Mouse (Mus musculus) left cerebral cortex, adult 18-20 months (tissue): ENCODE results near the gene Fads6. TPM values are rescaled to one million over a fixed set of nuclear protein-coding genes. Genes with fewer than 3 reads are reported as not detected.

Experiments used
- DNase-seq, 2 experiments: peaks; one replicate each; pipeline ENCODE4 v3.0.0; 2021 to 2022; ENCODE audit warnings: low spot score in 2 of 2, mixed read lengths in 1 of 2
- total RNA-seq, 2 experiments: library from RNA; stranded (reverse); gene quantifications; 2 replicates each; pipeline ENCODE4 v1.2.3; 2021

Fads6 gene
- total RNA-seq, 2 experiments from 2014 or later = 14.6 to 15.5 TPM

DNA sequence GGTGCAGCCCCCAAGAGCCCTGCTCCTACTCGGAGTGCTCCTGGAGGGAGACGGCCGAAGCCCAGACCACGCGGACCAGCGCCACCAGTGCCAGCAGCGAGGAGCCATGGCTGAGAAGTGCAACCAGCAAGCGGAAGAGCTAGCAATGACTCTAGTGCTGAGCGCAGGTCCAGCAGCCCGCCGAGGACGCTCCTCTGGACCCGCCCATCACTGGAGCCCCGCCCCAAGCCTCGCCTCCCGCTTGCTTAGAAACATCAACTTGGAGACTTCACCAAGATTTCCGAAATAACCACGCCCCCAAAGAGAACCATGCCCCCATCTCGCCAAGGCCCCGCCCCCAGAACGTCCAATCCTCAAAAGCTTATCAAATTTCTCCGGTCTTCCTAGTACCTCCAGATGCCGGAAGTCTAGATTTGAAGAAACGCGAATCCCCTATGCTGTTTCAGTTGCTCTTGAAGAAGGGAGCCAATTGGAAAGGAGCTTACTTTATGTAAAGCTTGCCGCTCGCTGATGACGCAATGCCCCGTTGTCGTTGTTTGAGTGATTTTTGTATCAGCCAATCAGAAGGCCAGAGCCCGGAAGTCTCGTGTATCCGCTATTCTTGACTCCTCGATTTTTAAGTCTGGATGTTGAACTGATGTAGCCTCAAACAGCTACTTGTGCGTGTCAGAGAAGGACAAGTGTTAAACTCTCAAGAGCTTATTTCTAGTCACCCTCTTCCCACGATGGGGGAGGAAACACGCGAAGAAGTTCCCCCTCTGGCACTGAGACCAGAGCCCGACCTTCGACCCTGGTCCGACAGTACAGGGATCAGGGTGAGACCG lies 20.5 kb downstream of the Fads6 start, which contains the start of gene Fdxr:
Gene Fdxr, minus strand, starts transcription at position 271 of the 824 bp plus-strand sequence.
- peak; percentile 94 to 97 for DNase-seq

GRCm38 (mm10) chr11:115275954-115276353 lies 21.5 kb downstream of the Fads6 start:
- no peak for DNase-seq

DNA sequence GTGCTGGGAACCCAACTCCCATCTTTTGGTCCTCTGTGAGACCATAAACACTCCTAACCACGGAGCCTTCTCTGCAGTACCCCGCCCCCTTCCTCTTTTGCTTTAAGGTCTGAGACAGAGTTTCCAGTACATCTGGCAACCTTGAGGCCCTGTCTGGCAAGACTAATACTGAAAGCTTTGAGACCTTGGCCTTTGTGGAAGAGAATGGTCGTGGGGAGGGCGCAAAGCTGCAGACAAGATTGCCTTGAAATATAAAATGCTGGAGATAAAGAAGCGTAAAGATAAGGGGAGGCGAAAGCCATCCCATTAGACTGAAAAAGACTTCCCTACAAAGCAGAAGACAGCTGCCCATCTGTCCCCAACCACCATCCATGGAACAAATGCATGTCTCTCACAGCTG lies 22.0 kb downstream of the Fads6 start:
- no peak for DNase-seq

GRCm38 (mm10) chr11:115274771-115275170 lies 22.7 kb downstream of the Fads6 start:
- DNase-seq = no peak

DNA sequence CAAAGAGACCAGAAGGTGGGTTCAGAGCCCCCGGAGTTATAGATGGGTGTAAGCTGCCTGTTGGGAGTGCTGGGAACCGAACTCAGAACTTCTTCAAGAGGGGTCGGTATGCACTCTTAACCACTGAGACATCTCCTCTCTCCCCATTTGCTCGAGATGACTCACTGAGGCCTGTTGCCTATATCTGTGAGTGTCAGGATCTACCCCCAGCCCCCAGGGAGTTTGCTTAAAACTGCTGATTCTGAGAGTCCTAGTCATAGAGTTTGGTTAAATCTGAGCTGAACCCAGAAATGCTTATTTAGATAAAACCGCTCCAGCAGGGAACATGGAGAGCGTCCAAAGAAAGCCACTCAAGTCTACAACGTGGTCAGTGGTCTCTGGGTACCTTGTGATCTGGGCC lies 23.3 kb downstream of the Fads6 start:
- DNase-seq = no peak

GRCm38 (mm10) chr11:115273735-115274134 lies 23.7 kb downstream of the Fads6 start:
- no peak for DNase-seq

DNA sequence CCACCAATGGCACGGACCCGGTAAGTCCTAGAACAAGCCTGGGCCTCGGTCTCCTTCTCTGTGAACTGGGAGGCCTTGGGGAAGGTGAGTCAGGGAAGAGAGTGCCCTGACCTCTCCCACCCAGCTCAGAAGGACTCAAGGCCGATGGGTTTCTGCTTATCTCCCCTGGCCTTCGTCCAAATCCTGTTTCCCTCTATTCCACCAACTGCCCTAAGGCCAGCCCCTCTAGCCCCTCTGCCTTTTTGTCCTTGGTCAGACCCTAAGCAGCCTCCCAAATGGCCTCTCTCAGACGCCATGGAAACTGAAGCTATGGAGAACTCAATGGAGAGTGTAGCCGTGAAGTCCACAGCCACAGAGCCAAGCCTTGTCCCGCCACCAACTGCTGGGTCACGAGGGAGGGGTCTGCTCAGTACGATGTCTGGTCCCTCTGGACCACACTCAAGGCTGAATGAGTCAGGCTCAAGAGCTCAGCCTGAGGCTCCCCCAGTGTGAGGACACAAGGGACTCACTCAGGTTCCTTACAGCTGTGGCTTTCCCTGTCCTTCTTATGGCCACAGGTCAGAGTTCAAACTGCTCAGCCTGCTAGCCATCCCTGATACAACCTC lies 24.5 kb downstream of the Fads6 start:
- no peak for DNase-seq

DNA sequence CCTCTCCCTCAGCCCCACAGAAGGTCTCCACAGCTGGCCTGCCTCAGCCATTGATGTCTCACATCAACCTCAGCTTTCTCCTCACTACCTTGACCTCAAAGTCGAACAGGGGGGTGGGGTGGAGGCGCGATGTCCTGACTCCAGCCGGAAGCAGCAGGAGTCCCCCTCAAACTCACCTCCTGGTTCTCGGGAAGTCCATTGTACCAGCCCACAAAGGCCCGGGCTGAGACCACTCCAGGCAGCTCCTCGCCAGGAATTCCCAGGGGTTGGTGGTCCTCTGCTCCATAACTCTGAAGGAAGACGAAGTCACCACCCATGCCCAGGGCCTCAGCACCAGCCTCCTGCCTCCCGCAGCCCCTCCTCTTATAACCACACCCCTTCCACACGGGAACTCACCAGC lies 26.0 kb downstream of the Fads6 start:
- no peak for DNase-seq

DNA sequence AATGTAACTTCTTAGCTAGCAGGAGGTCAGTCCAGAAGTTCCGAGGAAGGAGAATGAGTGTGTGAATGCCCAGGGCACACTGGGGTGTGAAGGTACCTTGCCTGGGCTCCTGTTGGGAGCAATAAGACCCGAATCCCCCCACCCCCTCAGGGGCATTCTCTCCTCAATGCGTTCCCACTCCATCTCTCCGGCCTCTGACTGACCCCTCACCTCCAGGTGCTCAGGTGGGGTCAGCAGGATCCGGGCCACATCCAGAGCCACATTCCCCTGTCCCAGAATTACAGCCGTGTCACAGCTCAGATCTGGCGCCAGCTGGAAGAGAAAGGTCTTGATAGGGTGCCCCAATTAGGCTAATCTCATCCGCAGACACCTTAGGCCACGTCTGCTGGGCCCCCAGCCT lies 26.4 kb downstream of the Fads6 start:
- no peak for DNase-seq

DNA sequence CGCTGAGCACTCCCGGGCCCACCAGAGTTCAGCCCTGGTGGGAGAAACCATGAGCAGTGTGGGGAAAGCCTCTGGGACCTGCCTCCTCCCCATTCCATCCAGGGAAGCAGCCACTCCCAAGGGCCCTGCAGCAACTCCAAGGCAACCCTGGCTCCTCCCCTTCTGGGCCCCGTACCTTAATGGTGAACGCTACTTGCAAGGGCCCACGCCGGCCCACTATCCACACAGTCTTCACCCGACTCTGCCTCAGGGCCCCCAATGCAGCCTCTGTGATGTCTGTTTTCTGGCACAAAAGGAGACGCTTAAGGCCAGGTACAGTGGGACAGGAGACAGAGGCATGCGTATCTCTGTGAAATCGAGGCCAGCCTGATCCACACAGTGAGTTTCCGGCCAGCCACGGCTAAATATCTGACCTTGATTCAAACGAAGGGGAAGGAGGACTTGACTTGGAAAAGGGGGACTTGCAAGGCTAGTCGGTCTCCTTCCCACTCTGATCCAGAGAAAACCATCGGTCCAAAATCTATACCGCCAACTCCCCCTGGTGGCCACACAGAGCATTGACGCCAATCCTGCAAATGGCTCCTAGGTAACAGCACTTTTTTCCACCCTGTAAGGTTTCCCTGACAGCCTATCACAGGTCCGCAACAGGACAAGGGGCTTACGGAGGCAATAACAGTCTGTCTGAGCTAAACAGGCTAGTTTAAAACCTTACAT lies 27.2 kb downstream of the Fads6 start:
- DNase-seq = peak; percentile 85 to 89

GRCm38 (mm10) chr11:115269330-115270066 lies 28.0 kb downstream of the Fads6 start:
- no peak for DNase-seq

GRCm38 (mm10) chr11:115267958-115268357 lies 29.5 kb downstream of the Fads6 start:
- DNase-seq = no peak

DNA sequence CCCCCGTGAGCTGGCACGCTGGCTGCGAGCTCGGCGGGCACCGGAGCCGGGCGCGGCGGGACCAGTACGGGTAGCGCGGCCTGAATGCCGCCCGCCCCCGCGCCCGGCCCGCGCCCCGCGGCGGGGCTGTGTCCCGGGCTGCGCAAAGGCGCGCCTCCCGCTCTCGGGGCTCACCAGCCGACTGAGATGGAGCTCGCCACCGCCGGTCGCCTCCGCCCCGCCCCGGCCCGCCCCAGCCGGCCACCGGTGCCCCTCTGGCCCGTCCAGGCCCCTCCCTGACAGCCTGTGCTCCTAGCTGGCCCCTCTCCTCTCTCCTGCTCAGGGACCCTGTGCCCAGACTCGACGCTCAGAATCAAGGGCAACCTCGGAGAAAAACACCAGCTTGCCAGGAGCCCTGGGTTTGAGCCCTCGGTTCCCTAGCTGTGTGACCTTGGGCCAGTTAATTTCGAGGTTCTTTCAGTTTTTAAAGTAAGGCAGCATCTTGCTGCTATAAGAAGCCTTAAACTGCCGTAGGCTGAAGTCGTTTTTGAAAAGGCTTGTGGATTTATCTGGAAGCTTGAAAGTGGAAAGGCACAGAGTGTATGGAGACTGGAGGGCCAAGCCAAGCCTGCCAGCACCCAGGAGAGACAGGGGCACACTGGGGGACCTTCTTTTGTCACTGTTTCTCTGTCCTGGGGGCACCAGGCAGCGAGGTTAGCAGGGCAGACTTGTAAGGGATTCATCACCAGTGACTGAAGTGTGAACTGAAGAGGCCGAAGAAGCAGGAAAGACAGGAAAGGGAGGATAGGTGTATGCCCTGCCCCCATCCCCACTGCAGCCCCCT lies 30.2 kb downstream of the Fads6 start, which contains the start of gene Grin2c:
Gene Grin2c, minus strand, starts transcription at position 183 of the 823 bp plus-strand sequence.
- no peak for DNase-seq

- DNase-seq = no peak
Measured at GRCm38 (mm10) chr11:115266400-115266778, 31.1 kb downstream of the Fads6 start.

- no peak for DNase-seq
Measured at GRCm38 (mm10) chr11:115265771-115266399, 31.6 kb downstream of the Fads6 start.

DNA sequence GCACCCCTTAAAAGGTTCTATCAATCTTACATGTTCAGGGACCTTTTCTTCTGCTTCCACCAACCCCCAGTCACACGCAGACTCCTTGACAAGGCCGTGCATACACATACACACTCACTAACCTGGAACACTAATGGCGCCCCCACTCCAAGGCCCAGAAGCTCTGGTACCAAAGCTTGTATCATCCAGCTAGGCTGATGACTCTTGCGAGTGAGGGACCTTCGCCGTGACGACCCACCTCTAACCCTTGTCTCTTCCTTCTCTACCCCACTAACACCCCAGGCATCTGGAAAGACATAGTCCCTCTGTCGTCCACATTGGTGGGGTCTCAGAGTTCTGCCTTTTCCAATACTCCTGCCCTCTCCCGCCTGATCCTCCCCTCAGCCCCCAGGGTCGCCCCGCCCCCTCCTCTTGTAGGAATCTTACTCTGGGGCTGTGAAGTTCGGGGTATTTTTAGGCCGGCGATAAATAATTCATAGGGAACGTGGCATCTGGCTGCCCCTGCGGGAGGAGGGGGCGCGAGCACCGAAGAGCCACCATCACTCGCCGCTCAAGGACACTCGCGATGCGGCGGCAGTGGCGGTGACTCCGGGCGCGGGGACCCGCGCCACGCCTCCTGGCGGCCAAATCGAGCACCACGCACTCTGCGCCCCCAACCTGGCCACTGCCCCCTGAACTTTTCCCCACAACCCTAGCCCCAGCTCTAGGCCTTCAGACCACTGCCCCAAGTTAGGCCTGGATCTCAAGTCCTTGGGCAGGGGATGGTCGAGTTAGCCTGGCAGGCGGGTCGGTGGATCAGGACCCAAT lies 32.4 kb downstream of the Fads6 start:
- no peak for DNase-seq

DNA sequence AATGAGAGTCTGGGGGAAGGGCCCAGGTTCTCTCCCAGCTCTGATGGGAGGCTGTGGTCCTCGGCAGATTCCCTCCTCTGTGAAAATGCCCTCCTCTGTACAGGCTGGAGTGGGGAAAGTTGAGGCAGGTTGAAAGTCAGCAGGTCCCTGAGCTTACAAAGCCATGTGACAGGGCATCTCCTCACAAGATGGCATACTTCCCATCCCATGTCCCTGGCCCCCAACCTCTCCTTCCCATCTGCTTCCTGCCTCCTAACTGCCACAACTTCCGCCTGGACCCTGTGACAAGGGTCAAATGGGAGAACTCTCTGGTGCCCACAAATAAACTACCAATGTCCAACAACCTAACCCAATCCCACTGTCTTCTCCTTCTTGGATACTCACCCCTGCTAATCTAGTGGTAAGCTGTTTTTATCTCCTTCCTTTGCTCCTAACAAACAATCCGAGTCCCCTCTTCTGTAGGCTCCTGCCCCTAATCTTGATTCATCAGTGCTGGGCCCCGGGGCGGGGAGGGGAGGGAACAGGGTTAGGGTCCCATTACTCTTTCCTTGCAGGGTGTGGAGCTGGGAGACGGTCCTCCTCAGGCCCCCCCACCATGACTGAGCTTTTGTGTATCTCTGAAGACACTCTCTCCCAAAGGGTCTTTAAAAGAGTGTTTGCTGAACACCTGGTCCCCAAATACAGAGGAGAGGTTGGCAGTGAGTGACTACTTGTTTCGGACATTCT lies 33.2 kb downstream of the Fads6 start:
- no peak for DNase-seq

DNA sequence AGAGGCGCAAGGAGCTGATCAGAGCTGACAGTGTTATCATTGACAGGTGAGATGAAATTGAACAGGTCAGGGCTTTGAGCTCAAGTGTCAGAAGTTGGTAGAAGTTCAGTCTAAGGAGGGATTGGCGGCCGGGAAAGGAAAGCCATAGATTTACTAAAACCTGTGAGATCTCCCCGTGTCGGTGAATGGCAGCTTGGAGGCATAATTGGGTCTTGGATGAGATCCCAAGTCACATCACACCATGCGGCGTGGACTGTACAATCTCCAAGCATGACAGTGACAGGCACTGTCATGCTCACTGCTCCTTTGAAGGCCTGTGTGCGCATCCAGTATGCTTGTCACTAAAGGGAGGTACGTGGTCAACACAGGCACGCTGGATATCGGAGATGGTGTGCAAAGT lies 34.5 kb downstream of the Fads6 start:
- DNase-seq = no peak
